Comparison of ENCODE assay signal across 10 mouse cellular contexts in genomic region chr8:96152496-96153250, GRCm38 (mm10).
DNase-seq lines count a peak whose midpoint lies in the region; ATAC-seq and TF ChIP-seq lines count a peak whose summit lies in the region.
"Had no signal": no experiment of that assay in that cellular context is flagged by ENCODE, and none has a peak within 500 bp of the region (broad histone marks: within the 10 kb centered on the region; RNA-seq: fewer than 3 reads in every experiment).

No protein-coding gene starts in this region.

- TF ChIP-seq POLR2A in lung, adult 2 months (IDR thresholded peaks at IDR 0.05; ENCODE audit: borderline replicate concordance, extremely low read depth, low read depth, low read length): no peak

- no peaks in the 10 kb centered on the region for H3K36me3 ChIP-seq in embryonic facial prominence, embryonic 10.5 days (replicated peaks)
- H3K36me3 ChIP-seq: limb, embryonic 12.5 days; stomach, embryonic 15.5 days had no signal

- H3K27ac ChIP-seq in embryonic facial prominence, embryonic 10.5 days (replicated peaks): no peak overlapping the region
- H3K27ac ChIP-seq: limb, embryonic 12.5 days; stomach, embryonic 15.5 days had no signal

- H3K27me3 ChIP-seq in embryonic facial prominence, embryonic 10.5 days (replicated peaks; ENCODE audit: low read depth, poor library complexity, severe bottlenecking): no peaks in the 10 kb centered on the region
- H3K27me3 ChIP-seq: limb, embryonic 12.5 days; stomach, embryonic 15.5 days had no signal

- peak; percentile 59 for TF ChIP-seq CTCF in lung, adult 2 months (IDR thresholded peaks at IDR 0.05; ENCODE audit: insufficient read depth, low read length)

- no peaks in the 10 kb centered on the region for H3K9me3 ChIP-seq in embryonic facial prominence, embryonic 10.5 days
- H3K9me3 ChIP-seq: limb, embryonic 12.5 days; stomach, embryonic 15.5 days had no signal

- no peak overlapping the region for H3K4me3 ChIP-seq in embryonic facial prominence, embryonic 10.5 days
- H3K4me3 ChIP-seq in lung, adult 2 months (replicated peaks; ENCODE audit: extremely low read depth, low read depth, low read length): no peak overlapping the region
- H3K4me3 ChIP-seq: limb, embryonic 12.5 days; stomach, embryonic 15.5 days had no signal

- H3K4me1 ChIP-seq in embryonic facial prominence, embryonic 10.5 days: no peaks in the 10 kb centered on the region
- no peaks in the 10 kb centered on the region for H3K4me1 ChIP-seq in lung, adult 2 months (ENCODE audit: control insufficient read depth, insufficient read depth, low read length)
- H3K4me1 ChIP-seq: limb, embryonic 12.5 days; stomach, embryonic 15.5 days had no signal

- peak; percentile 3 for DNase-seq in cerebellum, adult 11 months
- DNase-seq in 3134 (ENCODE audit: extremely low read depth, insufficient read length, low spot score): peak; percentile 2
- peak; percentile 53 for DNase-seq in adrenal gland, postnatal 14 days
- peak; percentile 58 for DNase-seq in embryonic facial prominence, embryonic 10.5 days (ENCODE audit: low spot score)
- peak; percentile 30 to 80 for DNase-seq in kidney, postnatal 36 days
- peak; percentile 27 for DNase-seq in lung, adult 2 months
- peak; percentile 72 for DNase-seq in right cerebral cortex, postnatal 4 days

- no peak; the same call in 1 of the 2 replicates for ATAC-seq in cerebellum, adult (ENCODE audit: insufficient number of reproducible peaks, low FRiP score, low TSS enrichment)

- WGBS in embryonic facial prominence, embryonic 10.5 days: 42% methylated on average over 12 of the region's 12 CpGs
- 40% methylated on average over 12 of the region's 12 CpGs for WGBS in lung, adult 2 months

Comparison
In these comparisons a context has a peak if more than half of its experiments do, and no peak if none do; other contexts are left out.
1. DNase-seq: peak in every context shown above with its lines; median percentile 72 in right cerebral cortex, postnatal 4 days; 58 in embryonic facial prominence, embryonic 10.5 days; 55 in kidney, postnatal 36 days; 53 in adrenal gland, postnatal 14 days; 27 in lung, adult 2 months; 3 in cerebellum, adult 11 months; 2 in 3134.